Mouse (Mus musculus) cerebellum, adult 9-10 months (tissue): Measurements from ENCODE around the gene Rhox3c.
"Not testable (repeated sequence)": the region's sequence is repeated elsewhere in the genome, so short reads cannot be mapped to it uniquely, and the experiment has no call there.

ENCODE experiments used
- DNase-seq: peaks from one replicate; pipeline ENCODE4 v3.0.0; 2022

Gene Rhox3c

GRCm38 (mm10) chrX:37458285-37458684 is at the start of gene Rhox3c:
TSS of gene Rhox3c (plus strand) at chrX:37458585.
- not testable (repeated sequence) for DNase-seq

- DNase-seq, result not testable (repeated sequence)
Observed at GRCm38 (mm10) chrX:37411767-37412166, 46.6 kb upstream of the Rhox3c start, which contains the start of gene Rhox2b. TSS of gene Rhox2b (plus strand) at chrX:37412067.

- not testable (repeated sequence) for DNase-seq
Observed at GRCm38 (mm10) chrX:37432194-37432593, 26.2 kb upstream of the Rhox3c start, which contains the start of gene Rhox4b. TSS of gene Rhox4b (plus strand) at chrX:37432494.

GRCm38 (mm10) chrX:37453380-37453779 is 5.0 kb upstream of the Rhox3c start, which contains the start of gene Rhox2c:
TSS of gene Rhox2c (plus strand) at chrX:37453680.
- not testable (repeated sequence) for DNase-seq

DNA sequence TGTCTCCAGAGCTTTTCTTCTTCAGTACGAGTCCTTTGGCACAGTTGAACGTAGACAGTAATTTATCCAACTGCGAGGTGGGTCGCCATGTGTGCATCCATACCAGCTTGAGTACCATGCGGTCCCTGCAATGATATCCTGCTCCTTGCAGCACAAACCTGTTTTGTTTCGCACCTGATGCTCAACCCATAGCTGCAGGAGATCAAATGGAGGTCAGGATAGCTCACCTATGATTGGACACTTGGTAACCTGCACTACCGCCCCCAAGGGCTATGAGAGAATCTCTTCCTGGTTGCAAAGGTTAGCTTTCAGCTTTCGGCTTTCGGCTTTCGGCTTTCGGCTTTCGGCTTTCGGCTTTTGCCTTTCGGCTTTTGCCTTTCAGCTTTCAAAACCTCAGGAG is 21.7 kb downstream of the Rhox3c start, which contains the start of gene Rhox4c:
TSS of gene Rhox4c (plus strand) at position 301 of the 400 bp plus-strand sequence.
- not testable (repeated sequence) for DNase-seq

DNA sequence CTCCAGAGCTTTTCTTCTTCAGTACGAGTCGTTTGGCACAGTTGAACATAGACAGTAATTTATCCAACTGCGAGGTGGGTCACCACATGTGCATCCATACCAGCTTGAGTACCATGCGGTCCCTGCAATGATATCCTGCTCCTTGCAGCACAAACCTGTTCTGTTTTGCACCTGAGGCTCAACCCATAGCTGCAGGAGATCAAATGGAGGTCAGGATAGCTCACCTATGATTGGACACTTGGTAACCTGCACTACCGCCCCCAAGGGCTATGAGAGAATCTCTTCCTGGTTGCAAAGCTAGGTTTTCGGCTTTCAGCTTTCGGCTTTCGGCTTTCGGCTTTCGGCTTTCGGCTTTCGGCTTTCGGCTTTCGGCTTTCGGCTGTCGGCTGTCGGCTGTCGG is 55.7 kb downstream of the Rhox3c start, which contains the start of gene Rhox4d:
TSS of gene Rhox4d (plus strand) at position 301 of the 400 bp plus-strand sequence.
- not testable (repeated sequence) for DNase-seq
